Mouse (Mus musculus) kidney, postnatal 0 days (tissue): ENCODE data around the gene Zfp148. TPM values are rescaled to one million over a fixed set of nuclear protein-coding genes. Genes with fewer than 3 reads are reported as not detected.
"Not testable (repeated sequence)": the region's sequence is repeated elsewhere in the genome, so short reads cannot be mapped to it uniquely, and the experiment has no call there.

ENCODE experiments used
- ATAC-seq: fragments of 200-750 bp; cut with Nextera tagmentation; replicated peaks from 2 replicates; pipeline ENCODE4 v1.8.0; 2017; ENCODE audit warnings: low read depth, moderate number of reproducible peaks, moderate TSS enrichment, moderate library complexity; ENCODE audit not compliant: low FRiP score
- DNase-seq: peaks from one replicate; pipeline ENCODE4 v3.0.0-alpha.2; 2016; ENCODE audit warnings: low spot score
- H3K27ac ChIP-seq: fragments of 300-500 bp; sonication (generic); 2 replicates; pipeline ENCODE4 v1.5.1; 2014; ENCODE audit warnings: mild to moderate bottlenecking
- H3K27me3 ChIP-seq: fragments of 300-500 bp; sonication (generic); 2 replicates; pipeline ENCODE4 v1.6.1; 2014; ENCODE audit warnings: low read length, mixed read lengths; ENCODE audit not compliant: insufficient read depth
- H3K36me3 ChIP-seq: fragments of 300-500 bp; sonication (generic); 2 replicates; pipeline ENCODE4 v1.6.1; 2014; ENCODE audit warnings: low read length, mixed read lengths; ENCODE audit not compliant: insufficient read depth
- H3K4me1 ChIP-seq: fragments of 300-500 bp; sonication (generic); replicated peaks from 2 replicates; pipeline ENCODE4 v1.6.1; 2014; ENCODE audit warnings: antibody characterized with exemption, low read length, mixed read lengths; ENCODE audit not compliant: insufficient read depth
- H3K4me2 ChIP-seq: fragments of 300-500 bp; sonication (generic); 2 replicates; pipeline ENCODE4 v1.6.1; 2014; ENCODE audit warnings: mild to moderate bottlenecking, low read length, moderate library complexity, mixed read lengths
- H3K4me3 ChIP-seq: fragments of 300-500 bp; sonication (generic); replicated peaks from 2 replicates; pipeline ENCODE4 v1.5.1; 2014; ENCODE audit warnings: low read depth, low read length
- H3K9ac ChIP-seq: fragments of 300-500 bp; sonication (generic); 2 replicates; pipeline ENCODE4 v1.6.1; 2014; ENCODE audit warnings: low read depth, low read length
- H3K9me3 ChIP-seq: fragments of 300-500 bp; sonication (generic); replicated peaks from 2 replicates; pipeline ENCODE4 v1.6.1; 2016; ENCODE audit warnings: low read length, inconsistent platforms, mixed read lengths
- CTCF ChIP-seq: IDR thresholded peaks from 2 replicates; pipeline ENCODE4 v1.5.1; 2016; ENCODE audit warnings: antibody characterized with exemption, low read depth, mild to moderate bottlenecking, moderate library complexity
- WGBS: fragments of 180-500 bp; shearing (Covaris S2); extraction: QIAGEN DNeasy Blood & Tissue Kit; methylation state at CpG from one replicate; pipeline ENCODE4 v1.1.7; 2014; 5-methylcytosine and 5-hydroxymethylcytosine counted together
- polyA plus RNA-seq: library from polyadenylated mRNA; unstranded; fragments of >200 nt; fragmentation: Nextera tagmentation; extraction: Ambion mirVana; gene quantifications from 2 replicates; pipeline ENCODE4 v1.2.1, GENCODE M21; 2015

Zfp148 gene
- polyA plus RNA-seq, result 49.4 and 51.4 TPM in 2 replicates

- DNase-seq (peak; percentile 92), ATAC-seq (peak; percentile 91)
- not testable (repeated sequence) for H3K27me3 ChIP-seq, H3K9me3 ChIP-seq, H3K4me1 ChIP-seq, H3K36me3 ChIP-seq
- Histone ChIP-seq H3K4me2 (peak within 1 kb of the TSS; percentile 86), H3K4me3 (peak within 1 kb of the TSS; percentile 90), H3K27ac (peak within 1 kb of the TSS; percentile 94), H3K9ac (peak within 1 kb of the TSS; percentile 99)
- 2% methylated on average over 38 of the region's 50 CpGs for WGBS
- peak; percentile 41 for TF ChIP-seq CTCF
Measured at GRCm38 (mm10) chr16:33379944-33380881, at the start of gene Zfp148. Zfp148 (plus strand) TSS chr16:33380836.

GRCm38 (mm10) chr16:33333015-33333414, 47.6 kb upstream of the Zfp148 start:
- no peak for ATAC-seq

GRCm38 (mm10) chr16:33337177-33337576, 43.5 kb upstream of the Zfp148 start:
- no peak overlapping the region for H3K4me3 ChIP-seq

More at GRCm38 (mm10) chr16:33333015-33333414, 47.6 kb upstream of the Zfp148 start:
- Histone ChIP-seq H3K4me2 (no peak overlapping the region), H3K9ac (no peak overlapping the region), H3K4me3 (no peak overlapping the region), H3K4me1 (no peaks in the 10 kb centered on the region), H3K36me3 (no peaks in the 10 kb centered on the region), H3K27ac (no peak overlapping the region), H3K9me3 (0 out of 2 replicates have a peak, but pooled peaks cover 3% of the 10 kb centered on the region), H3K27me3 (no peaks in the 10 kb centered on the region)
- 66% methylated on average over 14 of the region's 14 CpGs for WGBS
- TF ChIP-seq CTCF, result no peak
- DNase-seq, result no peak

DNA sequence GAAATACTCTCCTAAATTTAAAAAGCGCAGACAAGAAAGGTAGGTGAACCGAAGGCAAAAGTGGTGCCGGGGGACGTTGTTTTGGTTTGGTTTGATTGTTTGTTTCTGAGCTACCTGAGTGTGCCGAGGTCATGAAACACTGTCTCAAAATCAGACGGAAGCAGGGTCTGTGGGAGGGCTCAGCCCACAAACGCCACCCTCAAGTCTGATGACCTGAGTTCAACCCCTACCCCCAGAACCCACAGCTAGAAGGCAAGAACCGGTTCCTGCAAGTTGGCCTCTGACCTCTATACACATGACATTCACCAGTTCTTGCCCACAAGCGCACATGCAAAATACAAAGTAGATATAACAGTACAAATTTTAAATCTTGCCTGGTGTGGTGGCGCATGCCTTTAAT, 43.0 kb upstream of the Zfp148 start:
- no peak for DNase-seq
- H3K4me2 ChIP-seq, result peak overlapping the region; percentile 38
- no peaks in the 10 kb centered on the region for H3K9me3 ChIP-seq
- H3K36me3 ChIP-seq, result no peaks in the 10 kb centered on the region
- TF ChIP-seq CTCF, result no peak
- H3K4me1 ChIP-seq, result no peaks in the 10 kb centered on the region
- no peak overlapping the region for H3K27ac ChIP-seq
- H3K4me3 ChIP-seq, result no peak overlapping the region
- 67% methylated on average over 10 of the region's 10 CpGs for WGBS
- H3K27me3 ChIP-seq, result no peaks in the 10 kb centered on the region
- no peak overlapping the region for H3K9ac ChIP-seq
- ATAC-seq, result no peak

More at GRCm38 (mm10) chr16:33337177-33337576, 43.5 kb upstream of the Zfp148 start:
- peak; percentile 80 for TF ChIP-seq CTCF
- Histone ChIP-seq H3K36me3 (no peaks in the 10 kb centered on the region), H3K4me1 (no peaks in the 10 kb centered on the region), H3K27me3 (no peaks in the 10 kb centered on the region), H3K9me3 (no peaks in the 10 kb centered on the region), H3K4me2 (peak overlapping the region; percentile 38), H3K9ac (no peak overlapping the region), H3K27ac (no peak overlapping the region; the same call in 1 of the 2 replicates)
- ATAC-seq (peak; percentile 94), DNase-seq (peak; percentile 92)
- WGBS, result 11% methylated on average over 8 of the region's 8 CpGs

- Histone ChIP-seq H3K4me1 (no peaks in the 10 kb centered on the region), H3K4me3 (no peak overlapping the region), H3K27me3 (no peaks in the 10 kb centered on the region), H3K4me2 (no peak overlapping the region), H3K9me3 (no peaks in the 10 kb centered on the region), H3K9ac (no peak overlapping the region), H3K36me3 (no peaks in the 10 kb centered on the region), H3K27ac (no peak overlapping the region)
- TF ChIP-seq CTCF, result no peak
- DNase-seq (no peak), ATAC-seq (no peak)
- WGBS, result 39% methylated on average over 4 of the region's 4 CpGs
Measured at GRCm38 (mm10) chr16:33338492-33338891, 42.1 kb upstream of the Zfp148 start.

DNA sequence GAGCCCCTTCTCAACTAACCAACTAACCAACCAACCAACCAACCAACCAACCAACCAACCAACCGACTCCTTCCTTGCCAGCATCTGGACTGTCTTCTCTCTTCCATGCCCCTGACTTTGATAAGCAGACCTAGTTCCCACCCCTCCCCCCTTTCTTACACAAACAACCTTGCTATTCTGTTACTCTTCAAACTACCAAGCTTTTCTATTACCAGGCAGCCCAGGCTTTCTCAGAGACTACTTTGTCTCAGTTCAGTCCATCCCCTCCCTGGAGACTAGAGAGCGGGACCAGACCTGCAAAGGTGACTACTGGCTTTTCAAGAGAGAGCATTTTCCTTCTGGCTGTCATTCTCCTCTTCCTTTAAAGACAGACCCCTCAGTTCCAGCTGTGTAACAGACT, 41.2 kb upstream of the Zfp148 start:
- no peaks in the 10 kb centered on the region for H3K36me3 ChIP-seq
- no peak overlapping the region for H3K9ac ChIP-seq
- 82% methylated on average over 2 of the region's 2 CpGs for WGBS
- no peak overlapping the region for H3K27ac ChIP-seq
- no peaks in the 10 kb centered on the region for H3K27me3 ChIP-seq
- H3K9me3 ChIP-seq, result no peaks in the 10 kb centered on the region
- TF ChIP-seq CTCF, result no peak
- no peak overlapping the region for H3K4me2 ChIP-seq
- no peak overlapping the region for H3K4me3 ChIP-seq
- no peak for ATAC-seq
- no peaks in the 10 kb centered on the region for H3K4me1 ChIP-seq
- DNase-seq, result no peak
